Mouse (Mus musculus): ENCODE results near the gene Ranbp17. TPM values are rescaled to one million over a fixed set of nuclear protein-coding genes. Genes with fewer than 3 reads are reported as not detected.

Ranbp17 gene
- polyA plus RNA-seq, 1 experiment from 2014 or later = 8.6 TPM

- H3K27me3 ChIP-seq = no peaks in the 10 kb centered on the region
- H3K4me1 ChIP-seq = no peaks in the 10 kb centered on the region
Observed at GRCm38 (mm10) chr11:33228186-33228585, 285.4 kb downstream of the Ranbp17 start.

DNA sequence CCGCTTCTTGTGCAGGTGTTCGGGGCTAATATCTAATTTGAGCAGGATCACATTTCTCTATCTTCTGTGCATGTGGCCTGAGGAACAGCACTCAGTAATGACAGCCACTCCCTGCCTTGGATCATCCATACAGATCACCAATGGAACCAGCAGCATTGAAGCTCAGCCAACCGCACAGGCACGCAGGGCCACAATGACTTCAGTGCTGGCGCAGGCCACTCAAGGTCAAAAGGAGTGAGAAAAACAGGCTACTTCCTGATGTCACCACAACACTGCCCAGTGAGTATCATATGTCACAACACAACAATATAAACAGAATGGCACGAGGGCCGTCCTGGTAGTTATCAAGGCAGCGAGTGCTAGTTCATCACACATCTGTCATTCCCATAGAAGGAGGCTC lies 287.0 kb downstream of the Ranbp17 start:
- Histone ChIP-seq H3K27ac (no peak overlapping the region), H3K4me2 (replicated peaks) (no peak overlapping the region), H3K9me3 (no peaks in the 10 kb centered on the region), H3K27me3 (no peaks in the 10 kb centered on the region), H3K4me1 (peaks cover 9% of the 10 kb centered on the region), H3K4me3 (no peak overlapping the region), H3K9ac (no peak overlapping the region), H3K36me3 (no peaks in the 10 kb centered on the region)
- WGBS = 62% methylated on average over 8 of the region's 8 CpGs
- ATAC-seq (ENCODE audit: insufficient number of reproducible peaks, insufficient read depth, low FRiP score, low TSS enrichment) = no peak

More at GRCm38 (mm10) chr11:33228186-33228585, 285.4 kb downstream of the Ranbp17 start:
- WGBS = 84% methylated on average over 2 of the region's 2 CpGs
- no peak overlapping the region for H3K9ac ChIP-seq
- no peaks in the 10 kb centered on the region for H3K36me3 ChIP-seq
- no peak overlapping the region for H3K27ac ChIP-seq
- H3K4me2 ChIP-seq (replicated peaks) = no peak overlapping the region
- H3K4me3 ChIP-seq = no peak overlapping the region
- H3K9me3 ChIP-seq = no peaks in the 10 kb centered on the region
- ATAC-seq (ENCODE audit: insufficient number of reproducible peaks, insufficient read depth, low FRiP score, low TSS enrichment) = no peak

DNA sequence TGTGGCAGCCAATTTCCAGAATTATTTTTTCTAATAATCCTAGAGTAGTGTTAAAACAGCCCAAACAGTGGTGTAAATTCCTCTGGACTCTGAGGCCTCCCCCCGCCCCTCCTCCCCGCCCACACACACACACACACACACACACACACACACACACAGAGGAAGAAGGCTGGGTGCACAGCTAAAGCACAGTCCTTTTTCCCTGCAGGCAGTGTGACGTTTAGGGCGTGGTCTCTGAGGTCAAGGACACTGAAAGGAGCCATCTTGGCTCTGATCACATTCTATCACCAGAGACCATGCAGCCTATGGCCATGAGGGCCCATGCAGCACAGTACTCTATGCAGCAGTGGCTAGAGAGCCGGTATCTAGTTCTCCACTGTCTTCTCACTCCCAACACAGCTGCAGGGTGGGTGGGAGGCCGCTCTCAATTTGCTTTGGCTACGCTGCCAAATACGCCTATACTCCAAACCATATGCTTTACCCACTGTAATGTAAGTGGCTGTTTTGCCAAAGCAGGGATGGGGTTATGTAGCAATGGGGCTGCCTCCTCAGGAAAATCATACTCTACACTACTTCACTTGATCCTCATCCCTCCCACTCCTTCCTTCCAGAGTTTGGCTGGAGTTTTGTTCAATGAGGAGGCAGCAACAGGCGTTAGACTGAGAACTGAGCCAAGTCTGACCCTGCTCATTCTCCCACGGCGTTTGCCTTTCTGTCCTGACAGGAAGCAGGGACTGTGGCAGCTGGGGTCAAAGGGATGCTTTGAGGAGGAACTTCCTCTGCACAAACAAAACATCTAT lies 291.8 kb downstream of the Ranbp17 start:
- H3K27ac ChIP-seq = 0 out of 2 replicates have a peak overlapping the region, but pooled peaks have one; percentile 1
- WGBS = 52% methylated on average over 11 of the region's 11 CpGs
- peaks cover 13% of the 10 kb centered on the region for H3K4me1 ChIP-seq
- ATAC-seq (ENCODE audit: insufficient number of reproducible peaks, insufficient read depth, low FRiP score, low TSS enrichment) = peak; percentile 37
- H3K36me3 ChIP-seq = no peaks in the 10 kb centered on the region
- no peak overlapping the region for H3K9ac ChIP-seq
- H3K9me3 ChIP-seq = no peaks in the 10 kb centered on the region
- H3K4me3 ChIP-seq = no peak overlapping the region
- no peak overlapping the region for H3K4me2 ChIP-seq (replicated peaks)
- no peaks in the 10 kb centered on the region for H3K27me3 ChIP-seq

DNA sequence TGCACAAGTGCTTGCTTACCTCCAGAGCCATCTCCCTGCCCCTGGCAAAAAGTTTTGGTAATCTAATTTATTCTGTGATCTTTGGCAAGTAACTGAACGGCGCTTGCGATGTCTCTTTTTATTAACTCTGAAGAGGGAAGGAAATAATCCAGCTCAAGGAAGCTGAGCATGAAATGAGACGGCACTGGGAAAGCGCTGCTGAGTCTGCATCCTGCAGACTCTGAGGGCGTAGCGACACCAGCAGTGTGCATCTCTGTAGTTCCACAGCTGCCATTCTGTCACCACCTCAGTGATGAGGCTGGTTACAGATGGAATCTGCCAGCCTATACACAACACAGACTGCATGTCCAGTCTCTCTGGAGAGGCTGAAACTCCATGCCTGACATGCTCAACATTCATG lies 292.8 kb downstream of the Ranbp17 start:
- Histone ChIP-seq H3K4me1 (peaks cover 13% of the 10 kb centered on the region), H3K9me3 (no peaks in the 10 kb centered on the region), H3K27me3 (no peaks in the 10 kb centered on the region), H3K4me3 (no peak overlapping the region), H3K27ac (no peak overlapping the region), H3K4me2 (replicated peaks) (no peak overlapping the region), H3K36me3 (no peaks in the 10 kb centered on the region), H3K9ac (no peak overlapping the region)
- no peak for ATAC-seq (ENCODE audit: insufficient number of reproducible peaks, insufficient read depth, low FRiP score, low TSS enrichment)
- 69% methylated on average over 7 of the region's 7 CpGs for WGBS

- H3K4me1 ChIP-seq = peaks cover 13% of the 10 kb centered on the region
- no peaks in the 10 kb centered on the region for H3K36me3 ChIP-seq
- no peaks in the 10 kb centered on the region for H3K9me3 ChIP-seq
- WGBS = 80% methylated on average over 8 of the region's 8 CpGs
- no peak for ATAC-seq (ENCODE audit: insufficient number of reproducible peaks, insufficient read depth, low FRiP score, low TSS enrichment)
- no peak overlapping the region for H3K9ac ChIP-seq
- no peak overlapping the region for H3K4me2 ChIP-seq (replicated peaks)
- H3K27ac ChIP-seq = no peak overlapping the region
- H3K4me3 ChIP-seq = no peak overlapping the region
- no peaks in the 10 kb centered on the region for H3K27me3 ChIP-seq
Observed at GRCm38 (mm10) chr11:33217384-33218079, 296.0 kb downstream of the Ranbp17 start.

DNA sequence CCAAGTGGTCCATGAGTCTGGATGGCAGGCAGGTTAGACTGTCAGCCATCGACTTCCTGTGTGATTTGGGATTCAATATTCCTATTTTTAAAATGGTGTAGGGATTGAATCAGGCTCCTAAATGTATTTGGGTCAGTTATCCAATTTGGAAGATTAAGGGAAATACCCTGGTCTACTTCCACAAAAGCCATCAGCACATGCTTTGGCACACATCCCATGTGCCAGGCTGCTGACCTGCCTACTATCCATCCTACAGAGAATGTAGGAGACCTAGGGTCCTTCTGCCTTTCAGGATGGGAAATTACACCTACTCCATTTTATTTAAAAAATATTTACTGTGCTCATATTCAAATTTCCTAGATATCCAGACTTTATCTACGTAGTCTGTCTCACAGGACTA lies 306.1 kb downstream of the Ranbp17 start:
- H3K36me3 ChIP-seq = no peaks in the 10 kb centered on the region
- no peak overlapping the region for H3K27ac ChIP-seq
- WGBS = 82% methylated on average over 2 of the region's 2 CpGs
- peaks cover 61% of the 10 kb centered on the region for H3K27me3 ChIP-seq
- H3K9ac ChIP-seq = no peak overlapping the region
- no peak for ATAC-seq (ENCODE audit: insufficient number of reproducible peaks, insufficient read depth, low FRiP score, low TSS enrichment)
- no peak overlapping the region for H3K4me3 ChIP-seq
- H3K4me1 ChIP-seq = no peaks in the 10 kb centered on the region; the same call in 1 of the 2 replicates
- H3K9me3 ChIP-seq = no peaks in the 10 kb centered on the region
- H3K4me2 ChIP-seq (replicated peaks) = no peak overlapping the region

DNA sequence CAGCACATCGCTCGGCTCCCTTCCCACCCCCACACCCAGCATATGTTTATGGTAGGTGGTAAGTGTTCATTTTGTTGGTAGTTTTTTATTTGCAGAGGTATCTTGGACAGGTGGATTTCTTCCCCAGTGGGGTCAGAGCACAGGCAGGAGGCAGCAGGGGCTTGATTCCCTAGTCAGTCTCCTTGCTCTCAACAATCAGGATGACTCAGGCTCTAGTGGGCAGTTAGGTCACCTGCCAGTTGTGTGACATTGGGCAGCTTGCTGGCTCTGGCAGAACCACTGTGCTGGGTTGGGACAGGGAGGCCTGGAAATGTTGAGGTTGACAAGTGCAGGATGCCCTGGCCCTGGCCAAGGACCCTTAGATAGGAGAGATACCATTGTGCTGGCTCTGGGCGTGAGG lies 308.6 kb downstream of the Ranbp17 start:
- H3K9ac ChIP-seq = no peak overlapping the region
- H3K4me1 ChIP-seq = peaks cover 15% of the 10 kb centered on the region
- no peak overlapping the region for H3K4me3 ChIP-seq
- peaks cover 82% of the 10 kb centered on the region for H3K27me3 ChIP-seq
- no peaks in the 10 kb centered on the region for H3K36me3 ChIP-seq
- WGBS = 4% methylated on average over 3 of the region's 3 CpGs
- H3K27ac ChIP-seq = no peak overlapping the region
- H3K4me2 ChIP-seq (replicated peaks) = no peak overlapping the region
- no peaks in the 10 kb centered on the region for H3K9me3 ChIP-seq
- ATAC-seq (ENCODE audit: insufficient number of reproducible peaks, insufficient read depth, low FRiP score, low TSS enrichment) = no peak

DNA sequence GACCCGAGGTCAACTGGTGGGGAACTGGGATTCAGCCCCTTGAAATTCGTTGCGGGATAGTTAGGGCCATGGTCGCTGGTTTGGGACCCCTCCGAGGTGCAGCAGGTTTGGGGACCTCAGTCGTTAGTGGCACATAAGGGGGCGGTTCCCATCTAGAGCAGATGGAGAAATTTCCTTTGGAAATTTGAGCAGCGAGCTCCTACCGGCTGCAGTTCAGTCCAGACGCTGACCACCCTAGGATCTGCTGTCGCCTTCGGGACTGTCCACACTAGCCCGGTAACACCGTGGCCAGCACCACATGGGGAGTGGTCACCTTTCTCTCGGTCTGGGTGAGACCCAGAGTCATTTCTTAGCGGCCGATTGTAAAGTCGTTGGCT lies 309.2 kb downstream of the Ranbp17 start:
- Histone ChIP-seq H3K9me3 (no peaks in the 10 kb centered on the region), H3K4me1 (peaks cover 15% of the 10 kb centered on the region), H3K4me3 (0 out of 2 replicates have a peak overlapping the region, but pooled peaks have one; percentile 32), H3K27me3 (peaks cover 83% of the 10 kb centered on the region), H3K9ac (no peak overlapping the region), H3K36me3 (no peaks in the 10 kb centered on the region), H3K4me2 (replicated peaks) (peak overlapping the region; percentile 49; the same call in 1 of the 2 replicates), H3K27ac (no peak overlapping the region)
- ATAC-seq (ENCODE audit: insufficient number of reproducible peaks, insufficient read depth, low FRiP score, low TSS enrichment) = no peak
- under 1% methylated on average over 18 of the region's 18 CpGs for WGBS

DNA sequence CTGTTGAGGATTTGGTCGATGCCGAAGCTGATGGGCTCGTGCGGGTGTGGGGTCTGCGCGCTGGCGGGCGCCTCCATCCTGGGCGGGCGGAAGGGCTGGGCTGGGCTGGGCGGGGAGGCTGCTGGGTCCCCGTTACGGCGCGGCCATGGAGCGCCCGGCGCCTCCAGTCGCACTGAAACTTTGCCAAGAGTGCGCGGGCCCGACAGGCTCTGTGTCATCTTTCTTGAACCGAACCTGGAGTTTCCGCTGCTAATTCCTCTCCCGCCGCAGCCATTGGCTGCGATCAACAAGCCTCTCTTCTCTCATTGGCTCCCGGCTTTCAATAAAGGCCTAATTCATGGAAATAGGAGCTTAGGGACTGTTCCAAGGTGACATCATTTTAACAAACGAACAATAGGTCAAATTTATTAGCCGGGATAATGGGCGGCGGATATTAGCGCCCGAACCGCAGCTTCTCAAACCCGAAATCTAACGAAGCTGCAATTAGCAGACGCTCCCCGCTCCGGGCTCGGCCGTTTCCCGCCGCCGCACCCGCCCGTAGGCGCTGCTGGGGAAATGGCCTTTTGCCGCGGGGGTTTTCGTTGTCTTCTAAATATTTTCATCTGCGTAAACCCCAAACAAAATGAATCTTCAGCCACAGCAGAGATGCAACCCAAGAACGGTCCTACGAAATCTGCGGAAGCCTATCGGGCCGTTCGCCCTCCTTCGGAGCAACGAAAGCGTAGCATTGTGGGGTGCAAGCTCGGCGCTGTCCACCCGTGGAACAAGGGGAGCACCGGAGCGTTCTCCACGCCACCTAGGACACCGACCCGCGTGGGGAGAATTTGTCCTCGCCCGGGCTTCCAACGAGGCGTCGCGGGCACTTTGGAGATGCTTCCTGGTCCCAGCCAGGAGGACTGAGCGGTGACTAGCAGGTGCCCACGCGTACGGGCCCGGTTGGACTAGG lies 309.9 kb downstream of the Ranbp17 start, which contains the start of gene Tlx3:
Gene Tlx3, minus strand, starts transcription at position 207 of the 946 bp plus-strand sequence.
- Histone ChIP-seq H3K27me3 (peaks cover 88% of the 10 kb centered on the region), H3K36me3 (no peaks in the 10 kb centered on the region), H3K9ac (no peak within 1 kb of the TSS), H3K27ac (no peak within 1 kb of the TSS), H3K4me1 (peaks cover 15% of the 10 kb centered on the region), H3K9me3 (no peaks in the 10 kb centered on the region), H3K4me2 (replicated peaks) (peak within 1 kb of the TSS; percentile 49), H3K4me3 (peak within 1 kb of the TSS; percentile 32)
- under 1% methylated on average over 78 of the region's 81 CpGs for WGBS
- peak; percentile 43 for ATAC-seq (ENCODE audit: insufficient number of reproducible peaks, insufficient read depth, low FRiP score, low TSS enrichment)

DNA sequence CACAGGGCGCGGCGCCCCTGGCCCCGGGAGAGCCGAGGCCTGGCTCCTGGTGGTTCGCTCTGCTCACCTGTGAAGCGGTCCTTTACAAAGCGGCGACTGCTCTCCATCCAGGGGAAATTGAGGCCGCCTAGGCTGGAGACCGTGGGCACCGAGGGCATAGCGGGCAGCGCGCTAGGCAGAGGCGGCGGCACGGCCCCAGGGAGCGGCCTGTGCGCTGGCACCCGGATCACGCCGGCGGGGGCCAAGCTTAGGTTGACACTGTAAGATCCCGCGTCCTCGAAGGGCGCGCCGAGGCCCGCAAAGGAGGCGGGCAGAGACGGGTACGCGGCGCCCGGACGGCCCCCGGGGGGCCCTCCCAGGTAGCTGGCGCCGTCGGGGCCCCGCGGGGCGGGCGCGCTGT lies 310.6 kb downstream of the Ranbp17 start:
- H3K27me3 ChIP-seq = peaks cover 91% of the 10 kb centered on the region
- ATAC-seq (ENCODE audit: insufficient number of reproducible peaks, insufficient read depth, low FRiP score, low TSS enrichment) = no peak
- WGBS = under 1% methylated on average over 31 of the region's 47 CpGs
- H3K9ac ChIP-seq = no peak overlapping the region
- H3K36me3 ChIP-seq = no peaks in the 10 kb centered on the region
- H3K27ac ChIP-seq = no peak overlapping the region
- H3K4me3 ChIP-seq = peak overlapping the region; percentile 32
- H3K4me1 ChIP-seq = peaks cover 15% of the 10 kb centered on the region
- H3K9me3 ChIP-seq = no peaks in the 10 kb centered on the region
- H3K4me2 ChIP-seq (replicated peaks) = peak overlapping the region; percentile 49

GRCm38 (mm10) chr11:33202296-33202695 lies 311.2 kb downstream of the Ranbp17 start:
- no peaks in the 10 kb centered on the region for H3K9me3 ChIP-seq
- ATAC-seq (ENCODE audit: insufficient number of reproducible peaks, insufficient read depth, low FRiP score, low TSS enrichment) = no peak
- H3K9ac ChIP-seq = no peak overlapping the region
- no peaks in the 10 kb centered on the region for H3K36me3 ChIP-seq
- H3K4me1 ChIP-seq = peaks cover 15% of the 10 kb centered on the region
- H3K27me3 ChIP-seq = peaks cover 91% of the 10 kb centered on the region
- no peak overlapping the region for H3K27ac ChIP-seq
- H3K4me3 ChIP-seq = peak overlapping the region; percentile 32; the same call in 1 of the 2 replicates
- 2% methylated on average over 37 of the region's 37 CpGs for WGBS
- H3K4me2 ChIP-seq (replicated peaks) = no peak overlapping the region
